Mouse (Mus musculus): Measurements from ENCODE around the gene Pde4a.

Gene Pde4a

DNA sequence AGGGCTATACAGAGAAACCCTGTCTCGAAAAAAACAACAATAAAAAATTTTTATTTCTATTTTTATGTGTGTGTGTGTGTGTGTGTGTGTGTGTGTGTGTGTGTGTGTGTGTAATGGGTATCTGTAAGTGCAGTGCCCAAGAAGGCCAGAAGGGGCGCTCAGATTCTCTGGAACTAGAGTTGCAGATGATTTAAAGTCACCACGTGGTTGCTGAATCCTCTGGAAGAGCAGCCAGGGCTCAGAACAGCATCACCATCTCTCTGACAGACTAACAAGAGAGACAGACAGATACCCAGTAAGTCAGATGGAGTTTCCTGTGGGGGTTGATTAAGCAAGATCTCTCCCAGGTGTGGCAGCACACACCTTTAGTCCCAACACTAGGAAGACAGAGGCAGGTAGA, 54.3 kb downstream of the Pde4a start:
- 51% methylated on average over 3 of the region's 3 CpGs for WGBS

DNA sequence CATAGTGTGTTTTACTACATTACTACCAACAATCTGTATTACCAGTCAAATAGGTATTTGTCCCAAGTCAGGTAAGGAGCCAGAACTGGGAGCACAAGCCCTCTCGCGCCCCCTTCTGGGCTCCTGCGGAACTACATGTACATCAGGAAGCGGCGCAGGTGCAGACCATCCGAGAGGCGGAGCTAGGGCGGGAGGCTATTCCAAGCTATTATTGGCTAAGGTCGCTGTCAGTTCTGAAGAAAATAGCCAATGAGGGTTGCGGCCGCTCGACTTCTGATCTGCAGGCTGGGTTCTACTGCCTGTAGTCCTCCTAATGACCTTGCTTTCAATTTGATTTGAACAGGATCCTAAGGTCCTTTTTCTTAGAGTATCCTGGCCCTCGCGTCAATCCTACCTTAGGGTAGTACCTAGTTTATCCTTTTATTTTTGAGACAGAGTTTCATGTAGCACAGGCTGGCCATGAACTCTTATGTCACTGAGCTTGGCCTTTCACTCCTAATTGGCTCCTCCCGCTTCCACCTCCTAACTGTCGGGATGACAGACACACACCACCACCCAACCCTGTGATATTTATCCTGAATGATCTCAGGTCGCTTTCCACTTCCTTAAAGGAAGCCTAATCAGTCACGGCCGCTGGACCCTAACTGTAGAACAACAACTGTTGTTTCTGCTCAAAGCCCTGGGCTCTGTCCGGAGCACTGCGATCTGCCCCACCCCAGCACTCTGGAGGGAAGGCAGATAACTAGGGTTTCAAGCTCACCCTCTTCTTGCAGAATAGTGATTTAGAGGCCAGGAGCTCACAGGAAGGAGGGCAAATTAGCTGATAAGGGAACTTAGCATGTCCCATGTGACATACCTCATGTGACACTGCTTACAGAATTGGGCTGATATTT, 55.2 kb downstream of the Pde4a start:
- WGBS: 9% methylated on average over 21 of the region's 21 CpGs

DNA sequence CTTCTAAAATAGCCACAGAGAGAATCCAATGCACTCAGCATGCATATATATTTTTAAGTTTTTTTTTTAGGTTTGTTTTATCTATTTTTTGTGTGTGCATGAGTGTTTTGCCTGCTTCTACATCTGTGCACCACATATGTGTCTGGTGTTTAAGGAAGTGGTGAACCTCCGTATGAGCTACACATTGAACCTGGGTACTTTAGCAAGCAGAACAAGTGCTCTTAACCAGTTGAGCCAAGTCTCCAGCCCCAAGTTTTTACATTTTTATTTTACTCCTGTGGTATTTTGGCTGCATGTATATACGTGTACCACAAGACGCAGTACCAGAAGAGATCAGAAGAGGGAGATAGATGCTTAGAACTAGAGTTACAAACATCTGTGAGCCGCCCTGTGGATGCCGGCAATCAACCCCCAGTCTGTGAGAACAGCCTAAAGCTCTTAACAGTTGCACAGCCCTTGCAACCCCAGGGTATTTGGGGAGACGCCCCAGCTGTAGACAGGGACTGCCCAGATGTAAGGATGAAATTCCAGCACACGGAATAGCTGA, 55.9 kb downstream of the Pde4a start:
- 11% methylated on average over 7 of the region's 7 CpGs for WGBS

DNA sequence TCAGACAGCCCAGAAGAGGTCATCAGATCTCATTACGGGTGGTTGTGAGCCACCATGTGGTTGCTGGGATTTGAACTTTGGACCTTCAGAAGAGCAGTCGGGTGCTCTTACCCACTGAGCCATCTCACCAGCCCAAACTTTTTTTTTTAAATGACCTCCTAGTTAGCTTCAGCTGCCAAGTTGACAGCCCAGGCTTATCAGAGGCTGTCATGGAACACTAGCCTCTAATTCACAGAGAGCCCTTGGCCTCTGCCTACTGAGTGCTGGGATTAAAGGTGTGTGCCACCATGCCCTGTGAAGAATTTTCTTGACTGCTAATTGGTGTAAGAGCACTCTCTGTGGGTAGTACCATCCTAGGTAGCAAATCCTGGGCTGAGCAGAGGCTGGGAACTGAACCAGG, 58.0 kb downstream of the Pde4a start:
- WGBS: 92% methylated on average over 2 of the region's 2 CpGs

DNA sequence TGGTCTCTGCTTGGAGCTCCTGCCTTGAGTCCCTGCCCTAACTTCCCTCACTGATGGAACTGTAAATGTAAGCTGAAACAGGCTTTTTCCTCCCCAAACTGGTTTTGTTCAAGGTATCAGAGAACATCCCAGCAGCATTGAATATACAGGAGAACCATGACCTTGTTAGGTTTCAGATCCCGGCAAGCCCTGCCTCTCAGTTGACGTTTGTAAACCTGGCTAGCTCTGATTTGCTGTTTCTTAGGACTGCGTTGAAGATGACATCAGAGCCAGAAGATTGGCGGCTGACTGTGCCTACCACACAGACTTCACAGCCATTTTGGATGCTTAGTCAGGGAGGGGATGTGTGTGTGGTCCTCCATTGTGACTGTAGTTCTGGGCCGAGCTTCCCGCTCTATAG, 58.4 kb downstream of the Pde4a start:
- WGBS: 93% methylated on average over 6 of the region's 6 CpGs

DNA sequence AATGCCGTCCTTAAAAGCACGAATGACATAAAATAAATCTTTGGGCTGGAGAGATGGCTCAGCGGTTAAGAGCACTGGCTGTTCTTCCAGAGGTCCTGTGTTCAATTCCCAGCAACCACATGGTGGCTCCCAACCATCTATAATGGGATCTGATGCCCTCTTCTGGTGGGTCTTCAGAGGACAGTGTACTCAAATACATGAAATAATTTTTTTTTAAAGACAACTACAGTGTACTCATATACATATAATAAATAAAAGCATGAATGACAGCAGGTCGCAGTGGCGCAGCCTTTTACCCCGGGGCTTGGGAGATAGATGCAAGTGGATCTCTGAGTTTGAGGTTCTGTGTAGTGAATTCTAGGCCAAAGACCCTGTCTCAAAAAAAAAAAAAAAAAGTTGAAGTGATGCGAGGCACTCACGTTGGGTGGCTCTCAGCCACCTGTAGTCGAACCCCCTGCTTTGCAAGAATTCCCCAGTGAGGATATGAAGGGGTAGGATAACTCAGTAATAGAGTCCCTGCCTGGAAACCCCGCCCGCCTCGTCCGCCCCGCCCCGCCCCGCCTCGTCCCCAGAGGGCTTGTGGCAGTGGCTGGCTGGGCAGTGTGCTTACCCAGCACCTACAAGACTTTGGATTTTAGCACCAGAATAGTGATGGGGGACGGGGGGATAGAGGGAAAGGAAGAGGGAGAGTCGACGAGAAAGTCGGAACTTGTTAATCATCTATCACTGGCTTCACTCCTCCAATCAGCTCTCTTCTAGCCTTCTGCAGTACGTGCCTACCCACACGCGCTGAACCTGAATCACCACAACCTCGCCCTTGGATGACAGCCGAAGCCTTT, 59.3 kb downstream of the Pde4a start:
- WGBS: 26% methylated on average over 26 of the region's 26 CpGs

DNA sequence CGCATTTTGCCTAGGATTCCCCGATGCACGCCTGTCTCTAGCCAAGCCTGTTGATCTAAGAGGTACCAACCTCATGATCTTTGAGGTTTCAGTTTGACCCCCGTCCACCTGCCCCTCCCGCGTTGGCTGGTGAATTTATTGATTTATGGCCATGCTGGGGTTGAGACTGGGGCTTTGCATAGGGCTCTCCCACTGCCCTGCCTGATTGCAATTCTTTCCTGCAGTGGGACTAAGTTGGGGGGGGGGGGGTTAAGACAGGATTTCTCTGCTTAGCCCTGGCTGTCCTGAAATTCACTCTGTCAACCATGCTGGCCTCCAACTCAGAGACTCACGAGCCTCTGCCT, 59.9 kb downstream of the Pde4a start:
- WGBS: 25% methylated on average over 7 of the region's 7 CpGs

DNA sequence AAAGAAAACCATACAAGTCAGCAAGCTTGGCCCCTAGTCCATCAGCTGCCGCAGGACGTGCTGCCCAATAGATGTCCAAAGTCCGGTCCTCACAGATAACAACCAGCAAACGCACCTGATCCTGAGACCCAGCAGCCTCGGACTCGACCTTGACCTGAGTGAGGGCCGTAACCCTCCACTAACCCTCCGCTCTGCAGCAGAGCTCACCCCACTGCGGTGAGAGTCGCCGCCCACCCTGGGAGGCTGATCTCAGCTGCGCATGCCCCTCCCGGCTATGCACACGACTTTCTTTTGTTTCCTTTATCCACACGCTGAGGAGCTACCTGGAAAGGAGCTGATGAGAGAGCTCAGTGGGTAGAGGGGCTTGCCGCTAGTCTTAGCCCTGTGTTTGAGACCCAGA, 61.8 kb downstream of the Pde4a start:
- WGBS: 23% methylated on average over 16 of the region's 16 CpGs

DNA sequence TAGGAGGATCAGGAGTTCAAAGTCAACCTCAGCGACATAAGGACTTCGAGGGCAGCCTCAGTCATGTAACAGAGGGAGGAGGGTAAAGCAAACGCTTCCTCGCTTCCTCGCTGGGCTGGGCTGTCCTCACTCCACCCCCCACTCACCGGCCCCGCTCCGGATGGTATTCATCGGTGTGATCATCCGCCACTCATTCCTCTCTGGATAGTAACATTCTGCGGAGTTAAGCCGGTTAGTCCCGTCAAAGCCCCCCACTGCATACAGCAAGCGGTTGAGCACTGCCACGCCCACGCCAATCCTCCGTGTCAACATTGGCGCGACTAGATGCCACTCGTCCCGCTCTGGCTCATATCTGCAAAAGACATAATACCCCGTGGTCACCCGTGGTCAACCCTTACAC, 66.0 kb downstream of the Pde4a start:
- 68% methylated on average over 23 of the region's 23 CpGs for WGBS

DNA sequence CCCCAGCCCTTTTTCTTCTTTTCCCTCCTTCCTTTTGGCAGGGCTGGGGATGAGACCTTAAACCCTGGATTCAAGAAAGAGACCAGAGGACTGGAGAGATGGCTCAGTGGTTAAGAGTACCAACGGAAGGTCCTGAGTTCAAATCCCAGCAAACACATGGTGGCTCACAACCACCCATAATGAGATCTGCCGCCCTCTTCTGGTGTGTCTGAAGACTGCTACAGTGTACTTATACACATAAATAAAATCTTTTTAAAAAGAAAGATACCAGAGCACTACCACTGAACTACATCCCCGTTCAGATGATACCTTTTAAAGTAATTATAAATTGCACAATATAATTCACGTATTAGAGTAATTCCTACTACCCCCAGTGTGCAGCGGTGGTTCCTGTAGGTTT, 67.4 kb downstream of the Pde4a start:
- 87% methylated on average over 5 of the region's 5 CpGs for WGBS

DNA sequence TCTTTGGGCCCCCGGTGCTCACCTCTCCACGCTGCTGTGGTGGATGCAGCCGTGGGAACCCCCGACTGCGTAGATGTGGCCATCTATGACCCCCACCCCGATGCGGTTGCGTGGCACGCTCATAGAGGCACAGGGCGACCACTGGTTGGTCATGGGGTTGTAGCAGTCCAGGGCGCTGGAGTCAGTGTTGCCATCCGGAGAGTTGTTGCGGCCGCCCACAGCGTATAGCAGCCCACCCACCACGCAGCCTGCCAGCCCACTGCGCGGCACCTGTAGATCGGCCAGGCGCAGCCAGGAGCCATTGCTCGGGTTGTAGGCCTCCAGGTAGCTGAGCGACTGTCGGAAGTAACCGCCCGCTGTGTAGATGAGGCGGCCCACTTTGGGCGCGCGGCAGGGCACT, 67.9 kb downstream of the Pde4a start:
- WGBS: 92% methylated on average over 29 of the region's 29 CpGs

DNA sequence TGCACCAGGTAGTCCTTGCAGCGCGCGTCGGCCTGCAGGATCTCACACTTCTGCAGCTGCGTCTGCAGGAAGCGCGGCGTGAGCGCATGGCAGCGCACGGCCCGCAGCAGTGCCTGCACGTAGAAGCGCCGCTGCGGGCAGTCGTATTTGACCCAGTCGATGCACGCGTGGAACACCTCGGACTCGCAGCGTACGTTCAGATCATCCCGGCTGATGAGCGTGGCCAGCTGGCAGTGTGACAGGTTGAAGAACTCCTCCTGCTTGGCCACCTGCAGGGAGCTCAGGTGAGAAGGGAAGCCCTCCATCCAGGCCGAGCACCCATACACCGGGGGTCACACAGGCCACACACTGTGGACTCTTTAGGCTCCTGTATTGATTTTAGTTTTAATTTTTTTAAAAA, 68.3 kb downstream of the Pde4a start:
- 89% methylated on average over 28 of the region's 28 CpGs for WGBS

DNA sequence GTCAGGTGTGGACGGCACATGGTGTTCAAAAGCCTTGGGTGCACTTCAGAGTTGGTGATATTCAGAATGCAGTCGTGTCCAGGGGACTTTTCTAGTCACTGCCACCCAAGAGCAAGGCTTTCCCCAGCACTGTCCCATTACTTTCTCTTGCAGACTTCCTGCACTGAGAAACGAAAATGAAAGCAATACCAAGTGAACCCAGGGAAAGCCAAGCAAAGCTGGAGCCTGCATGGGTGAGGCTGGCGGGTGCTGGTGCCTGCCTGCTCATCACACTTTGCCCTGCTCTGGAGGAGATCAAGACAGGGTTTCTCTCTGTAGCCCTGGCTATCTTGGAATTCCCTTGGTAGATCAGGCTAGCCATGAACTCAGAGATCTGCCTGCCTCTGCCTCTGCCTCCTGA, 69.8 kb downstream of the Pde4a start:
- 83% methylated on average over 4 of the region's 4 CpGs for WGBS

DNA sequence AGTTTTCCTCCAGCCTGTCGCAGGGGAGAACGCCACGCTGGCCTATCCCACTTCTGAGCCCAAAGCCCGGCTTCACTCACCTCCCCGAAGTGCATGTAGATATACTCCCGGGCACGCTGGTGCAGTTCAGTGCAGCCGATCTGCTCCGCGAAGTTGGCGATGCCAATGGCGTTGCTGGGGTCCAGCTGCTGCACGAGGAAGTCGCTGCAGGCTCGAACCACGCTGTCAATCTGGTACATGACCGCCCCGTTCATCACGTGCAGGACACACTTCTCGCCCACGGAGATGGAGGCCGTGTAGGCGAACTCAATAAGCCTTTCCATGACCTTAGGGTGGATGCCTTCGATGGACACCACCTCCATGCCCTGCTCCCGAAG, 71.5 kb downstream of the Pde4a start:
- 71% methylated on average over 25 of the region's 25 CpGs for WGBS

DNA sequence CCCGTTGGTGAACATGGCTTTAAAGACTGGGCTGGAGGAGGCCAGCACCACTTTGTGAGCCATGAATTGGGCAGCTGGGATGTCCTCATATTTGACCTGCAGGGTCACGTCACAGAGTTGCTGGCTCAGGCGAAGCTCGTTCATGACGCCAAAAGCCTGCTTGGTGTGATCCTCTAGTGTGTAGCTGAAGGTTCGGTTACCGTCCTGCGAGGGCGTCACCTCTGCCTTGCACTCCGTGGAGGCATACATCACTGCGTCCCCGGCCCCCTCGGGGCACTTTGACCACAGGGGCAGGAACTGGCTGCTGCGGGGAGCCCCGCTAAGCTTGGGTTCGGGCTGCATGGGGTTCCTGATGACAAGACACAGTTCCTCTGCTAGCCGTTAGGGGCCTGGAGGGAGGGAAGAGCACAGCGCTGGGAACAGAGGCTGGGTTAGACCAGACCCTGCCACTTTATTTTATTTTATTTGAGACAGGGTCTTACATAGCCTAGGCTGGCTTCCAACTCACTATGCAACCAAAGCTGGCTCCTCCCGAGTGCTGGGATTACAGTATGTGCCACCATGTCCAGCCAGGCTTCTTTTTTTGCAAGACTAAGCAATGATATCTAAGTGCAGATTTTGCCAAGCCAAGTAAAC, 72.0 kb downstream of the Pde4a start:
- 19% methylated on average over 19 of the region's 19 CpGs for WGBS

DNA sequence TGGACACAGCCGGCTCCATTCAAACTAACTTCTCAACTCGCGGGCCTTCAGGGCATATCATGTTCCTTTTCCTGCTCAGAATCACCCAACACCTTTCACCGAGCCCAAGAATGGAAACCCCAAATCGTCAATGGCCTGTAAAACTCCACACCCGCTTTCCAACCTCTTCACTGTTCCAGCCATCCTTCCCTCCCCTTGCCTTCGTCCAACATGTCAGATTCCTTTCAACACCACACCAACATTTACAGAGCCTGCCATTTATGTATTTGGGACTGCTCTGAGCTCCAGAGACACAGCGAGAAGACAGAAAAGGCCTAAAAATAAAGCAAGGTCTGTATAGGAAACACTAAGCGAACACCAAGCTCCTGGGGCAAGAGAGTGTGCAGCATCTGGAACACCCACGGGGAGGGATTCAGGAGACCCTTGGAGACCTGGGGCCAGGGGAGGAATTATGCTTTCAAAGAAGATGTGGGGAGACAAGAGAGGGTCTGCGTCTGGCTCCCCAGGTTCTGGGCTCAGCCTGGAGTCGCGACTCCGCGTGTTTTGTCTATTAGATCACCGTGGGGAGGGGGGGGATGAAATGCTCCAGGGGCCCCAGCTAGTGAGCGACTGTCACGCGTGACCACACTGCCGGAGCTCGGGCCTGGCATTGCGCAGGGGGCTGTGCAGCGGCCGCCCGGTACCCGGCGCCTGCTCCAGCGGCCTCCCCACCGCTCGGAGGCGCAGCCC, 72.7 kb downstream of the Pde4a start:
- WGBS: under 1% methylated on average over 31 of the region's 31 CpGs

DNA sequence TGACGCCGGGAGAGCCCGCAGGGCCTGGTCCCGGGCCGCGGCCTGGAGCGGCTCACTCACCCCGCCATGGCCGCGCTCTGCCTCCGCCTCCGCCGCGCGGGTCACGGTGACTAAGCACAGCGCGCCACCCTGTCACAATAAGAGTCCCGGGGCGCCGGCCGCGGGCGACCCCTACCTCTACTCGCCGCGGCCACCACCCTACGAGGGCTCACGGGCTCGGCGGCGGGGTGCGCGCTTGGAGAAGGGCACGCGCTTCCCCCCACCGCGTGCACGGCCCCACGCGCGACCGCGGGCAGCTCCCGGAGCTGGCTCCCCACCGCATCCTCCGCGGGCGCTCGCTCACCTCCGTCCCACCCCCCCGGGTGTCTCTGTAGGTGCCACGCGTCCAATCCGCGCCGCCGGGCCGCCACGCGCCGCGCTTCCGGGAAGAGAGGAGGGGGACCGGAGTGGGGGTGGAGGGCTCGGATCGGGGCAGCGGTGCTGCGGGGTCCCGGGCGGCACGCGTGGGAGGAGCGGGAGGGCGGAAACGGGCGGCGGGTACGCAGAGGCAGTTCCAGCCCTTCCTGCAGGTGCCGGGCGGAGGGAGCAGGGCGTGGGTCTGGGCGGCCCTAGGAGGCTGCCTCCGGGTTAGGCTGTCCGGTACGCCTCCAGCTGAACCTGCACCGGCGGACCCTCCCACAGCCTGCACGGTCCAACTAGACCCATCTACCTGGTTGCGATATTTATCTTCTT, 73.4 kb downstream of the Pde4a start, which contains the start of gene Keap1:
Gene Keap1 (minus strand): TSS at position 629 of the 732 bp plus-strand sequence.
- WGBS: under 1% methylated on average over 88 of the region's 90 CpGs

DNA sequence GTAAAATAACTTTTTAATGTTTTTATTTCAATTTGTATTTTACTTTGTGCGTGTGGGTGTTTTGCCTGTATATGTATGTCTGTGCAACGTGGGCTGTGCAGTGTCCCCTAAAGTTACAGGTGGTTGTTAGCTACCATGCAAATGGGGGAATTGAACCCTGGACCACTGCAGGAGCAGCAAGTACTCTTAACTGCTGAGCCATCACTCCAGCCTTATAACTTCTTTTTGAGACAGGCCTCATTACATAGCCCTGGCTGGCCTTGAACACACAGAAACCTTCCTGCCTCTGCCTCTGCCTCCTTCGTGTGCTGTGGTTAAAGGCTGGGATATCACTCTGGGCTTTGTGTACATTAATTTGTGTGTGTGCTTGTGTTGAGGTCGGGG, 73.9 kb downstream of the Pde4a start:
- 30% methylated on average over 4 of the region's 4 CpGs for WGBS

DNA sequence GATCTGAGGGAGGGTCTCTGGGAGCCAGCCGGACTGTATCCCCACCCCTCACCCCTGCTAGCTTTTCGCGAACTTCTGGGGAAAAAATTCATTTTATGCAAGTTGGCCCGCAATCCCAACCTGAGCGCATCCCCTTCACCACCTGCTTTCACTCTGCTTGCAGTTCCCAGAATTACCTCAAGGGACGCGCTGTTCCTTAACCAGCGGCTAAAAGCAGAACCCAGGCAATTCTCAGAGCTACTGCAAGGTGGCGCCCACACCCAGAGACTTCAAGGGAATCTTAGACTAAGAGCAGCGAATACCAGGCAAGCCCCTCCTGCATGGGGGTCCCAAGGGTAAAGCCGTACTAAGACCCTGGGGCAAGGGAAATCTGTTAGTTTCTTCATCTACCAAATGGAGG, 75.8 kb downstream of the Pde4a start:
- 2% methylated on average over 11 of the region's 11 CpGs for WGBS

DNA sequence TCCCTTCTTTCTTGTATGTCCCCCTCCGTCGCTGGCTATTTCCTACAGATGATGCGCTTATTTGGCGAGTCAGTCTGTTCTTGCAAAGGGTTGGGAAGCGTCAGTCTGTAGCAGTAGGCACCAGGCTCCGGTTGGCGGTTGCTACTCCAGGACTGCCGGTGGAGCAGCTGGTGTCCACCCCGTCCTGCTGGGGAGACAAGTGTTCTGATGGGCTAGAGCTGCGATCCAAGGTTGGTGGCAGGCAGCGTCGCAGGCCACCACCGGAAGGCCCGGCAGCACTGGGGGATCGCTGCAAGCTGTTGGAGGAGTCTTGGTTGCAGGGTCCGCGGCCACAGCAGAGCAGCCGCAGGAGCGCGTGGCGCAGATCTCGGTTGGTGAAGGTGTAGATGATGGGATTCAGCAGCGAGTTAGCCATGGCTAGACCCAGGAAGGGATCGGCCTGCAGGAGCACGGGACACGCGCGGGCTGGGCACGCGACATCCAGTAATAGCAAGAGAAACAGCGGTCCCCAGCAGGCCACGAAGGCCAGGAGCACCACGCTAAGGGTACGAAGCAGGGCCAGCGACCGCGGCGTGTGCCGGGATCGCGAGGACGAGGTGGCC, 78.4 kb downstream of the Pde4a start:
- 7% methylated on average over 42 of the region's 42 CpGs for WGBS
